Mouse (Mus musculus): ENCODE data around the gene D17Wsu92e. TPM values are rescaled to one million over a fixed set of nuclear protein-coding genes. Genes with fewer than 3 reads are reported as not detected.

D17Wsu92e gene
- polyA plus RNA-seq, 1 experiment from 2014 or later: 17.6 TPM

- H3K36me3 ChIP-seq: peaks cover 32% of the 10 kb centered on the region
- WGBS: 88% methylated on average over 6 of the region's 6 CpGs
- no peak overlapping the region for H3K27ac ChIP-seq
These were observed 27.3 kb downstream of the D17Wsu92e start for GRCm38 (mm10) chr17:27793144-27793543.

GRCm38 (mm10) chr17:27792516-27792915 is 27.9 kb downstream of the D17Wsu92e start:
- Histone ChIP-seq H3K36me3 (peaks cover 32% of the 10 kb centered on the region), H3K27me3 (ENCODE audit: low read depth, poor library complexity, severe bottlenecking) (no peaks in the 10 kb centered on the region), H3K4me3 (no peak overlapping the region), H3K9me3 (replicated peaks) (no peaks in the 10 kb centered on the region), H3K27ac (no peak overlapping the region), H3K4me1 (peaks cover 17% of the 10 kb centered on the region)
- DNase-seq (ENCODE audit: low spot score): no peak
- 80% methylated on average over 4 of the region's 4 CpGs for WGBS

More at GRCm38 (mm10) chr17:27793144-27793543, 27.3 kb downstream of the D17Wsu92e start:
- no peaks in the 10 kb centered on the region for H3K9me3 ChIP-seq (replicated peaks)
- H3K4me3 ChIP-seq: no peak overlapping the region
- DNase-seq (ENCODE audit: low spot score): no peak
- H3K4me1 ChIP-seq: peaks cover 23% of the 10 kb centered on the region
- H3K27me3 ChIP-seq (ENCODE audit: low read depth, poor library complexity, severe bottlenecking): no peaks in the 10 kb centered on the region

- WGBS: 89% methylated on average over 2 of the region's 2 CpGs
- Histone ChIP-seq H3K4me3 (no peak overlapping the region), H3K9me3 (replicated peaks) (no peaks in the 10 kb centered on the region), H3K27me3 (ENCODE audit: low read depth, poor library complexity, severe bottlenecking) (no peaks in the 10 kb centered on the region), H3K27ac (no peak overlapping the region), H3K4me1 (peaks cover 7% of the 10 kb centered on the region), H3K36me3 (peaks cover 32% of the 10 kb centered on the region)
- DNase-seq (ENCODE audit: low spot score): no peak
These were observed 28.9 kb downstream of the D17Wsu92e start for GRCm38 (mm10) chr17:27791556-27791955.

- Histone ChIP-seq H3K4me3 (no peak overlapping the region), H3K27ac (no peak overlapping the region), H3K36me3 (peaks cover 36% of the 10 kb centered on the region), H3K4me1 (peaks cover 4% of the 10 kb centered on the region; the same call in 1 of the 2 replicates), H3K9me3 (replicated peaks) (no peaks in the 10 kb centered on the region), H3K27me3 (ENCODE audit: low read depth, poor library complexity, severe bottlenecking) (no peaks in the 10 kb centered on the region)
- DNase-seq (ENCODE audit: low spot score): no peak
- 86% methylated on average over 2 of the region's 2 CpGs for WGBS
These were observed 29.5 kb downstream of the D17Wsu92e start for GRCm38 (mm10) chr17:27790976-27791375.

- H3K36me3 ChIP-seq: peaks cover 44% of the 10 kb centered on the region
- 91% methylated on average over 5 of the region's 5 CpGs for WGBS
- no peaks in the 10 kb centered on the region for H3K27me3 ChIP-seq (ENCODE audit: low read depth, poor library complexity, severe bottlenecking)
- H3K4me1 ChIP-seq: peaks cover 4% of the 10 kb centered on the region; the same call in 1 of the 2 replicates
- DNase-seq (ENCODE audit: low spot score): no peak
- H3K4me3 ChIP-seq: no peak overlapping the region
- H3K9me3 ChIP-seq (replicated peaks): no peaks in the 10 kb centered on the region
- no peak overlapping the region for H3K27ac ChIP-seq
These were observed 30.4 kb downstream of the D17Wsu92e start for GRCm38 (mm10) chr17:27790015-27790414.

GRCm38 (mm10) chr17:27788456-27789172 is 31.8 kb downstream of the D17Wsu92e start:
- H3K4me3 ChIP-seq: no peak overlapping the region
- no peak for DNase-seq (ENCODE audit: low spot score)
- H3K27me3 ChIP-seq (ENCODE audit: low read depth, poor library complexity, severe bottlenecking): no peaks in the 10 kb centered on the region
- peaks cover 53% of the 10 kb centered on the region for H3K36me3 ChIP-seq
- H3K27ac ChIP-seq: no peak overlapping the region
- WGBS: 93% methylated on average over 6 of the region's 6 CpGs
- no peaks in the 10 kb centered on the region for H3K9me3 ChIP-seq (replicated peaks)
- peaks cover 4% of the 10 kb centered on the region; the same call in 1 of the 2 replicates for H3K4me1 ChIP-seq

- H3K27ac ChIP-seq: no peak overlapping the region
- H3K4me1 ChIP-seq: no peaks in the 10 kb centered on the region
- no peaks in the 10 kb centered on the region for H3K9me3 ChIP-seq (replicated peaks)
- WGBS: 86% methylated on average over 4 of the region's 4 CpGs
- peaks cover 58% of the 10 kb centered on the region for H3K36me3 ChIP-seq
- H3K27me3 ChIP-seq (ENCODE audit: low read depth, poor library complexity, severe bottlenecking): no peaks in the 10 kb centered on the region
- no peak overlapping the region for H3K4me3 ChIP-seq
- no peak for DNase-seq (ENCODE audit: low spot score)
These were observed 36.9 kb downstream of the D17Wsu92e start for GRCm38 (mm10) chr17:27783567-27783966.

GRCm38 (mm10) chr17:27781059-27781687 is 39.3 kb downstream of the D17Wsu92e start:
- Histone ChIP-seq H3K27me3 (ENCODE audit: low read depth, poor library complexity, severe bottlenecking) (no peaks in the 10 kb centered on the region), H3K4me3 (no peak overlapping the region), H3K9me3 (replicated peaks) (no peaks in the 10 kb centered on the region), H3K27ac (no peak overlapping the region), H3K4me1 (no peaks in the 10 kb centered on the region), H3K36me3 (peaks cover 64% of the 10 kb centered on the region)
- 92% methylated on average over 5 of the region's 5 CpGs for WGBS
- DNase-seq (ENCODE audit: low spot score): no peak

GRCm38 (mm10) chr17:27779755-27780154 is 40.7 kb downstream of the D17Wsu92e start:
- H3K9me3 ChIP-seq (replicated peaks): no peaks in the 10 kb centered on the region
- no peak overlapping the region for H3K27ac ChIP-seq
- no peaks in the 10 kb centered on the region for H3K4me1 ChIP-seq
- 92% methylated on average over 3 of the region's 3 CpGs for WGBS
- H3K27me3 ChIP-seq (ENCODE audit: low read depth, poor library complexity, severe bottlenecking): no peaks in the 10 kb centered on the region
- DNase-seq (ENCODE audit: low spot score): no peak
- H3K4me3 ChIP-seq: no peak overlapping the region
- peaks cover 61% of the 10 kb centered on the region for H3K36me3 ChIP-seq

GRCm38 (mm10) chr17:27778671-27779355 is 41.6 kb downstream of the D17Wsu92e start:
- no peak for DNase-seq (ENCODE audit: low spot score)
- H3K27ac ChIP-seq: no peak overlapping the region
- no peaks in the 10 kb centered on the region for H3K27me3 ChIP-seq (ENCODE audit: low read depth, poor library complexity, severe bottlenecking)
- peaks cover under 1% of the 10 kb centered on the region for H3K4me1 ChIP-seq
- peaks cover 60% of the 10 kb centered on the region for H3K36me3 ChIP-seq
- WGBS: 94% methylated on average over 9 of the region's 9 CpGs
- H3K9me3 ChIP-seq (replicated peaks): no peaks in the 10 kb centered on the region
- no peak overlapping the region for H3K4me3 ChIP-seq

GRCm38 (mm10) chr17:27777823-27778222 is 42.6 kb downstream of the D17Wsu92e start:
- no peaks in the 10 kb centered on the region for H3K9me3 ChIP-seq (replicated peaks)
- H3K27me3 ChIP-seq (ENCODE audit: low read depth, poor library complexity, severe bottlenecking): no peaks in the 10 kb centered on the region
- peaks cover 52% of the 10 kb centered on the region for H3K36me3 ChIP-seq
- no peak overlapping the region for H3K27ac ChIP-seq
- peaks cover 10% of the 10 kb centered on the region for H3K4me1 ChIP-seq
- 91% methylated on average over 6 of the region's 6 CpGs for WGBS
- H3K4me3 ChIP-seq: no peak overlapping the region
- DNase-seq (ENCODE audit: low spot score): no peak

- Histone ChIP-seq H3K27me3 (ENCODE audit: low read depth, poor library complexity, severe bottlenecking) (no peaks in the 10 kb centered on the region), H3K27ac (no peak overlapping the region), H3K4me3 (no peak overlapping the region), H3K36me3 (peaks cover 57% of the 10 kb centered on the region), H3K9me3 (replicated peaks) (no peaks in the 10 kb centered on the region), H3K4me1 (peaks cover 13% of the 10 kb centered on the region)
- 95% methylated on average over 3 of the region's 3 CpGs for WGBS
- no peak for DNase-seq (ENCODE audit: low spot score)
These were observed 46.2 kb downstream of the D17Wsu92e start for GRCm38 (mm10) chr17:27774198-27774597.

- no peaks in the 10 kb centered on the region for H3K27me3 ChIP-seq (ENCODE audit: low read depth, poor library complexity, severe bottlenecking)
- H3K4me3 ChIP-seq: no peak overlapping the region
- H3K36me3 ChIP-seq: peaks cover 68% of the 10 kb centered on the region
- no peaks in the 10 kb centered on the region for H3K9me3 ChIP-seq (replicated peaks)
- peaks cover 13% of the 10 kb centered on the region for H3K4me1 ChIP-seq
- H3K27ac ChIP-seq: no peak overlapping the region
- WGBS: 86% methylated on average over 6 of the region's 6 CpGs
- DNase-seq (ENCODE audit: low spot score): no peak
These were observed 48.8 kb downstream of the D17Wsu92e start for GRCm38 (mm10) chr17:27771616-27772015.
